Mouse (Mus musculus) G1E (cell line): ENCODE results near the gene Ubald2.

Experiments
- CTCF ChIP-seq: IDR thresholded peaks from 2 replicates; pipeline ENCODE4 v1.5.1; 2012; ENCODE audit warnings: low read depth, low read length, inconsistent platforms, mixed read lengths
- POLR2AphosphoS5 ChIP-seq: IDR thresholded peaks from 2 replicates; pipeline ENCODE4 v1.6.1; 2012; ENCODE audit warnings: low read depth, low read length, inconsistent platforms; ENCODE audit not compliant: insufficient replicate concordance
- TAL1 ChIP-seq: conservative IDR thresholded peaks from 2 replicates; pipeline ENCODE4 v1.6.1; 2012; ENCODE audit warnings: low read depth, low read length, inconsistent platforms, mixed read lengths

- TF ChIP-seq CTCF: no peak
- TF ChIP-seq POLR2AphosphoS5: no peak
- no peak for TF ChIP-seq TAL1
Measured at GRCm38 (mm10) chr11:116397517-116398347, 36.2 kb upstream of the Ubald2 start.
